Comparison of ENCODE assay signal across 13 mouse cellular contexts in the genomic region with DNA sequence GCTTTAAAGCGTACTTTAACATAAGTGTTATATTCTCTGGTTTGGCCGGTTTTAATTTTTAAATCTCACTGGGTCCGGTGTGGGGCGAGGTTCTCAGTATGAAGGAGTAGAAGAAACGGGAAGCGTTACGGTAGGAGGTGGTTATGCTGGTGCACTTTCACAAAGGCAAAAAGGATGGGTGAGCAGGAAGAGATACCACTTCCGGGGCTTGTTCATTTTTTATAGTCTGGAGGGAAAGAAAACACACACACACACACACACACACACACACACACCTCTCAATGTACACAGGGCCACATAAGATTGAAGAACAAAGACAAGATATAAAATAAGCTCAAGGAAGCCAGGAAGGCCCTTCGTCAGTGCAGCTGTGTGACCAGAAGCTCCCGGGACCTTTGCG.
DNase-seq lines count a peak whose midpoint lies in the region; ATAC-seq lines count a peak whose summit lies in the region.
"Had no signal": no experiment of that assay in that cellular context is flagged by ENCODE, and none has a peak within 500 bp of the region (broad histone marks: within the 10 kb centered on the region; RNA-seq: fewer than 3 reads in every experiment).

No protein-coding gene starts in this region.

- no peaks in the 10 kb centered on the region for H3K27me3 ChIP-seq in midbrain, embryonic 13.5 days
- no peaks in the 10 kb centered on the region for H3K27me3 ChIP-seq in neural tube, embryonic 15.5 days (replicated peaks)
- H3K27me3 ChIP-seq: hindbrain, embryonic 15.5 days; midbrain, embryonic 12.5 days; neural tube, embryonic 12.5 days had no signal

- H3K4me1 ChIP-seq in midbrain, embryonic 13.5 days (replicated peaks), result no peaks in the 10 kb centered on the region
- H3K4me1 ChIP-seq in neural tube, embryonic 15.5 days, result no peaks in the 10 kb centered on the region
- H3K4me1 ChIP-seq: hindbrain, embryonic 15.5 days; midbrain, embryonic 12.5 days; neural tube, embryonic 12.5 days had no signal

- DNase-seq in lung, postnatal 36 days, result peak; percentile 31
- DNase-seq in lung, postnatal 4 days, result no peak
- peak; percentile 38 to 49 for DNase-seq in natural killer cell, adult 2 months (ENCODE audit: low spot score in 2 of 2)
- peak; percentile 59 for DNase-seq in thymus, postnatal 4 days
- DNase-seq in cerebellum, adult 11-12 months, result no peak
- DNase-seq: adrenal gland, postnatal 14 days; lung, embryonic 14.5 days had no signal

- WGBS in midbrain, embryonic 13.5 days, result 87% methylated on average over 11 of the region's 11 CpGs
- WGBS in neural tube, embryonic 15.5 days, result 84% methylated on average over 11 of the region's 11 CpGs

- no peaks in the 10 kb centered on the region for H3K9me3 ChIP-seq in midbrain, embryonic 13.5 days
- H3K9me3 ChIP-seq in neural tube, embryonic 15.5 days (replicated peaks), result no peaks in the 10 kb centered on the region
- H3K9me3 ChIP-seq: hindbrain, embryonic 15.5 days; midbrain, embryonic 12.5 days; neural tube, embryonic 12.5 days had no signal

- peak; percentile 82 for ATAC-seq in granulocyte monocyte progenitor cell, adult 5-6 weeks (replicated peaks; ENCODE audit: poor library complexity, severe bottlenecking)
- ATAC-seq in midbrain, embryonic 13.5 days, result no peak
- no peak for ATAC-seq in neural tube, embryonic 15.5 days (ENCODE audit: low FRiP score)

- no peaks in the 10 kb centered on the region for H3K36me3 ChIP-seq in midbrain, embryonic 13.5 days
- no peaks in the 10 kb centered on the region for H3K36me3 ChIP-seq in neural tube, embryonic 15.5 days
- H3K36me3 ChIP-seq: hindbrain, embryonic 15.5 days; midbrain, embryonic 12.5 days; neural tube, embryonic 12.5 days had no signal

- no peak overlapping the region for H3K9ac ChIP-seq in midbrain, embryonic 13.5 days (replicated peaks)
- H3K9ac ChIP-seq in neural tube, embryonic 15.5 days (replicated peaks), result no peak overlapping the region
- H3K9ac ChIP-seq: hindbrain, embryonic 15.5 days; lung, embryonic 14.5 days; midbrain, embryonic 12.5 days; neural tube, embryonic 12.5 days had no signal

- H3K4me3 ChIP-seq in midbrain, embryonic 13.5 days (replicated peaks), result no peak overlapping the region
- H3K4me3 ChIP-seq in neural tube, embryonic 15.5 days (replicated peaks), result no peak overlapping the region
- H3K4me3 ChIP-seq: hindbrain, embryonic 15.5 days; midbrain, embryonic 12.5 days; neural tube, embryonic 12.5 days had no signal

- no peak overlapping the region for H3K4me2 ChIP-seq in midbrain, embryonic 13.5 days (replicated peaks)
- H3K4me2 ChIP-seq in neural tube, embryonic 15.5 days, result no peak overlapping the region
- H3K4me2 ChIP-seq: hindbrain, embryonic 15.5 days; lung, embryonic 14.5 days; midbrain, embryonic 12.5 days; neural tube, embryonic 12.5 days had no signal

- H3K27ac ChIP-seq in midbrain, embryonic 13.5 days, result no peak overlapping the region
- no peak overlapping the region for H3K27ac ChIP-seq in neural tube, embryonic 15.5 days (replicated peaks)
- H3K27ac ChIP-seq: hindbrain, embryonic 15.5 days; midbrain, embryonic 12.5 days; neural tube, embryonic 12.5 days had no signal

Comparison
In these comparisons a context has a peak if more than half of its experiments do, and no peak if none do; other contexts are left out.
1. DNase-seq: peak in lung, postnatal 36 days (single experiment), natural killer cell, adult 2 months (2 of 2) and thymus, postnatal 4 days (single experiment); none in lung, postnatal 4 days (0 of 2) and cerebellum, adult 11-12 months (single experiment).